Mouse (Mus musculus): ENCODE measurements around the gene Ccni.

Gene Ccni

GRCm38 (mm10) chr5:93201181-93201580, 5.1 kb downstream of the Ccni start:
- DNase-seq (ENCODE audit: low read depth): peak; percentile 61

GRCm38 (mm10) chr5:93198232-93198631, 8.1 kb downstream of the Ccni start:
- DNase-seq (ENCODE audit: low read depth): no peak

GRCm38 (mm10) chr5:93190428-93190827, 15.9 kb downstream of the Ccni start:
- no peak for DNase-seq (ENCODE audit: low read depth)

GRCm38 (mm10) chr5:93189607-93190006, 16.7 kb downstream of the Ccni start:
- DNase-seq (ENCODE audit: low read depth): no peak

GRCm38 (mm10) chr5:93184548-93184947, 21.7 kb downstream of the Ccni start:
- no peak for DNase-seq (ENCODE audit: low read depth)

GRCm38 (mm10) chr5:93183311-93183710, 23.0 kb downstream of the Ccni start:
- no peak for DNase-seq (ENCODE audit: low read depth)

- peak; percentile 55 for DNase-seq (ENCODE audit: low read depth)
These were observed 26.0 kb downstream of the Ccni start for GRCm38 (mm10) chr5:93180252-93180651.

GRCm38 (mm10) chr5:93178616-93179015, 27.7 kb downstream of the Ccni start:
- no peak for DNase-seq (ENCODE audit: low read depth)

- DNase-seq (ENCODE audit: low read depth): no peak
These were observed 31.6 kb downstream of the Ccni start for GRCm38 (mm10) chr5:93174675-93175074.

- DNase-seq (ENCODE audit: low read depth): no peak
These were observed 33.8 kb downstream of the Ccni start for GRCm38 (mm10) chr5:93172536-93172935.

GRCm38 (mm10) chr5:93171420-93171819, 34.9 kb downstream of the Ccni start:
- no peak for DNase-seq (ENCODE audit: low read depth)

GRCm38 (mm10) chr5:93168654-93169053, 37.6 kb downstream of the Ccni start:
- peak; percentile 40 for DNase-seq (ENCODE audit: low read depth)

GRCm38 (mm10) chr5:93167919-93168516, 38.3 kb downstream of the Ccni start:
- DNase-seq (ENCODE audit: low read depth): peak; percentile 36

GRCm38 (mm10) chr5:93163541-93163940, 42.8 kb downstream of the Ccni start:
- DNase-seq (ENCODE audit: low read depth): peak; percentile 87

GRCm38 (mm10) chr5:93154401-93154800, 51.9 kb downstream of the Ccni start:
- DNase-seq (ENCODE audit: low read depth): no peak

GRCm38 (mm10) chr5:93152451-93152850, 53.8 kb downstream of the Ccni start:
- no peak for DNase-seq (ENCODE audit: low read depth)

GRCm38 (mm10) chr5:93151985-93152384, 54.3 kb downstream of the Ccni start:
- DNase-seq (ENCODE audit: low read depth): no peak

GRCm38 (mm10) chr5:93149969-93150777, 56.1 kb downstream of the Ccni start:
- peak; percentile 26 for DNase-seq (ENCODE audit: low read depth)

GRCm38 (mm10) chr5:93145504-93145903, 60.8 kb downstream of the Ccni start:
- DNase-seq (ENCODE audit: low read depth): no peak

- DNase-seq (ENCODE audit: low read depth): no peak
These were observed 61.4 kb downstream of the Ccni start for GRCm38 (mm10) chr5:93144874-93145273.

- no peak for DNase-seq (ENCODE audit: low read depth)
These were observed 62.8 kb downstream of the Ccni start for GRCm38 (mm10) chr5:93143360-93144091.

- DNase-seq (ENCODE audit: low read depth): no peak
These were observed 65.5 kb downstream of the Ccni start for GRCm38 (mm10) chr5:93140747-93141146.

GRCm38 (mm10) chr5:93139350-93139749, 66.9 kb downstream of the Ccni start:
- no peak for DNase-seq (ENCODE audit: low read depth)
